Mouse (Mus musculus) kidney, adult 2 months (tissue): ENCODE data around the gene Olfr31. TPM values are rescaled to one million over a fixed set of nuclear protein-coding genes. Genes with fewer than 3 reads are reported as not detected.

ENCODE experiments used
- DNase-seq: peaks from one replicate; pipeline ENCODE4 v3.0.0; 2021
- H3K27ac ChIP-seq: fragments of 200-500 bp; 2 replicates; pipeline ENCODE4 v1.5.1; 2012; ENCODE audit warnings: low read depth, low read length, control low read depth, inconsistent platforms; ENCODE audit not compliant: insufficient read depth
- H3K27me3 ChIP-seq: fragments of 200-500 bp; replicated peaks from 2 replicates; pipeline ENCODE4 v1.6.1; 2012; ENCODE audit warnings: mild to moderate bottlenecking, moderate library complexity, low read length, inconsistent platforms; ENCODE audit not compliant: control insufficient read depth, insufficient read depth
- H3K36me3 ChIP-seq: fragments of 200-500 bp; 2 replicates; pipeline ENCODE4 v1.6.1; 2012; ENCODE audit warnings: mild to moderate bottlenecking, moderate library complexity, low read length, inconsistent platforms; ENCODE audit not compliant: control insufficient read depth, insufficient read depth
- H3K4me1 ChIP-seq: fragments of 200-500 bp; 2 replicates; pipeline ENCODE4 v1.6.1; 2011; ENCODE audit warnings: low read length; ENCODE audit not compliant: control insufficient read depth, insufficient read depth
- H3K4me3 ChIP-seq: fragments of 200-500 bp; 2 replicates; pipeline ENCODE4 v1.5.1; 2011; ENCODE audit warnings: mild to moderate bottlenecking, low read depth, low read length, control low read depth; ENCODE audit not compliant: insufficient read depth
- CTCF ChIP-seq: fragments of 200-500 bp; conservative IDR thresholded peaks from 2 replicates; pipeline ENCODE4 v1.5.1; 2011; ENCODE audit warnings: low read depth, mild to moderate bottlenecking, control low read depth, low read length, moderate library complexity, mixed read lengths; ENCODE audit not compliant: insufficient read depth, insufficient read length
- POLR2A ChIP-seq: fragments of 200-500 bp; IDR thresholded peaks from one replicate; pipeline ENCODE4 v1.6.1; 2011; ENCODE audit warnings: low read depth, low read length, control low read depth
- WGBS: fragments of 180-500 bp; shearing (Covaris S2); methylation state at CpG from one replicate; pipeline ENCODE4 v1.1.7; 2018; 5-methylcytosine and 5-hydroxymethylcytosine counted together
- polyA plus RNA-seq: library from polyadenylated mRNA; depleted of rRNA; stranded (reverse); fragments of >200 nt; gene quantifications from 2 replicates; pipeline ENCODE4 v1.2.3, GENCODE M21; 2012

Gene Olfr31
- polyA plus RNA-seq, 1 experiment: not detected

- H3K36me3 ChIP-seq: no peaks in the 10 kb centered on the region
- DNase-seq: peak; percentile 11
- no peak for TF ChIP-seq POLR2A
- TF ChIP-seq CTCF: no peak
- WGBS: 84% methylated on average over 17 of the region's 17 CpGs
- no peak overlapping the region for H3K27ac ChIP-seq
- no peak overlapping the region for H3K4me3 ChIP-seq
- H3K27me3 ChIP-seq: no peaks in the 10 kb centered on the region
- H3K4me1 ChIP-seq: no peaks in the 10 kb centered on the region
Measured at GRCm38 (mm10) chr14:14347151-14347835, 24.7 kb downstream of the Olfr31 start.

GRCm38 (mm10) chr14:14347836-14348621 is 25.4 kb downstream of the Olfr31 start:
- Histone ChIP-seq H3K27ac (no peak overlapping the region), H3K27me3 (no peaks in the 10 kb centered on the region), H3K36me3 (no peaks in the 10 kb centered on the region), H3K4me3 (no peak overlapping the region), H3K4me1 (no peaks in the 10 kb centered on the region)
- 96% methylated on average over 14 of the region's 14 CpGs for WGBS
- DNase-seq: peak; percentile 4
- no peak for TF ChIP-seq POLR2A
- no peak for TF ChIP-seq CTCF

GRCm38 (mm10) chr14:14348674-14349401 is 26.2 kb downstream of the Olfr31 start:
- DNase-seq: peak; percentile 4
- H3K27ac ChIP-seq: no peak overlapping the region

GRCm38 (mm10) chr14:14349485-14350262 is 27.0 kb downstream of the Olfr31 start:
- H3K4me1 ChIP-seq: no peaks in the 10 kb centered on the region
- no peak overlapping the region for H3K27ac ChIP-seq
- DNase-seq: peak; percentile 7
- TF ChIP-seq POLR2A: no peak
- no peak for TF ChIP-seq CTCF
- no peaks in the 10 kb centered on the region for H3K36me3 ChIP-seq
- no peak overlapping the region for H3K4me3 ChIP-seq
- H3K27me3 ChIP-seq: no peaks in the 10 kb centered on the region
- WGBS: 95% methylated on average over 20 of the region's 20 CpGs

More at GRCm38 (mm10) chr14:14348674-14349401, 26.2 kb downstream of the Olfr31 start:
- 97% methylated on average over 26 of the region's 26 CpGs for WGBS
- Histone ChIP-seq H3K4me3 (no peak overlapping the region), H3K4me1 (no peaks in the 10 kb centered on the region), H3K36me3 (no peaks in the 10 kb centered on the region), H3K27me3 (no peaks in the 10 kb centered on the region)
- no peak for TF ChIP-seq POLR2A
- TF ChIP-seq CTCF: no peak

DNA sequence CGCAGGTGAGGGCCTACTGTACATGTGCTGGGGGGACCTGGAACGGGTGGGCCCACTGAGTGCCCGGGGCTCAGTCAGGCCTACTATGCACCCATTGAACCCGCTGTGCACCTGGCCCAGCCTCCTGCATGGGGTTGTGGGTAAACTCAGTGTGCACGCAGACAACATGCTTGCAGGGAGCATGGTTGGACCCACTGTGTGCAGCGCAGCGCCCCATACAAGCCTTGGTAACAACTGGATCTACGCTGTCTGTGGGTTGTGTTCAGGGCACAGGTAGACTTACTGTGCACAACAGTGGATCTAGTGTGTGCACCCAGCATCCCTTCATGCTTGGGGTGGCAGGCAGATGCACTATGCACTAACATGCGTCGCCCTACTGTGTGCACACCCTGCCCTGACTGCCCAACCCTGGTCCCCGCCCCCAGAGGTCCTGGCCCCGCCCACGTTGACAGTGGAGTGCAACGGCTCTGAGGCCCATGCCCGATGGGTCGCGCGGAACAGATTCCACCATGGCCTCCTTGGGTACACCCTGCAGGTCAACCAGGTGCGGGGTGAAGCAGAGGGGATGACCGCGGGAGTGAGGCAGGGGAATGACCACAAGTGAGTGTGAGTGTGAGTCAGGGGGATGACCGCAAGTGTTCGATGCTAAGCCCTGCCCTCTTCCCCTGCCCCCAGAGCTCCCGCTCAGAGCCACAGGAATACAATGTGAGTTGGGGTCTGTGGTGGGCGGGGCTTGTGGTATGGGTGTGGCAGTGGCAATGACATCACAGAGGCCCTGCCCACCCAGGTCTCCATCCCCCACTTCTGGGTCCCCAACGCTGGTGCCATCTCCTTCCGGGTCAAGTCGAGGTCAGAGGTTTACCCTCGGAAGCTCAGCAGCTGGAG is 27.9 kb downstream of the Olfr31 start:
- DNase-seq: no peak
- no peak overlapping the region for H3K27ac ChIP-seq
- TF ChIP-seq CTCF (no peak), POLR2A (no peak)

GRCm38 (mm10) chr14:14351148-14351455 is 28.5 kb downstream of the Olfr31 start:
- H3K4me3 ChIP-seq: no peak overlapping the region
- WGBS: 98% methylated on average over 7 of the region's 7 CpGs
- no peaks in the 10 kb centered on the region for H3K4me1 ChIP-seq
- no peak overlapping the region for H3K27ac ChIP-seq
- H3K27me3 ChIP-seq: no peaks in the 10 kb centered on the region
- TF ChIP-seq POLR2A: no peak
- TF ChIP-seq CTCF: no peak
- no peaks in the 10 kb centered on the region for H3K36me3 ChIP-seq
- DNase-seq: no peak

More for the DNA sequence above, 27.9 kb downstream of the Olfr31 start:
- H3K4me1 ChIP-seq: no peaks in the 10 kb centered on the region
- H3K4me3 ChIP-seq: no peak overlapping the region
- no peaks in the 10 kb centered on the region for H3K36me3 ChIP-seq
- no peaks in the 10 kb centered on the region for H3K27me3 ChIP-seq
- 98% methylated on average over 29 of the region's 29 CpGs for WGBS
